Mouse (Mus musculus) telencephalon, adult 2 months (tissue): Measurements from ENCODE around the gene Olfr352.

Source experiments
- DNase-seq: peaks from one replicate; pipeline ENCODE4 v3.0.0-alpha.2; 2011; ENCODE audit warnings: low read depth, low spot score

The Olfr352 gene

DNA sequence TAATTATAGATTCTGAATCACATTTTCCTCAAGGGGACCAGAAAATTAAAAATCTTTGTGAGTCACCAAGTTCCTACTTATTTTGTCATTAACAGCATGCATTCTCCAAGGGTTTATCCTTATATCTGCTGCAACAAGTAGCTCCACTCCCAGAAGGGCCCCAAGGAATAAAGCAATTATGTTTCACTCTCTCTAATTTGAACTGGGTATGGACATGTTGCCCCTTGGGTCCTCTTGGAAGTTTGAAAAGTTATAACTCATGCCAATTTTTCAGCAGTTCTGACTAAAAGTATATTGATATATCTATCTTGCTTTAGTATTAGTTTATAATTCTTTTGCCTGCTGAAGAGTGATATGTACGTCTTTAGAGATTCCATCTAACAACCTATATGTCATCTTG, at the start of gene Olfr352:
Gene Olfr352, plus strand, starts transcription at position 301 of the 400 bp plus-strand sequence.
- no peak for DNase-seq

- no peak for DNase-seq
Observed at GRCm38 (mm10) chr2:36846010-36846409, 22.2 kb upstream of the Olfr352 start, which contains the start of gene Olfr350. Gene Olfr350, plus strand, starts transcription at chr2:36846310.

DNA sequence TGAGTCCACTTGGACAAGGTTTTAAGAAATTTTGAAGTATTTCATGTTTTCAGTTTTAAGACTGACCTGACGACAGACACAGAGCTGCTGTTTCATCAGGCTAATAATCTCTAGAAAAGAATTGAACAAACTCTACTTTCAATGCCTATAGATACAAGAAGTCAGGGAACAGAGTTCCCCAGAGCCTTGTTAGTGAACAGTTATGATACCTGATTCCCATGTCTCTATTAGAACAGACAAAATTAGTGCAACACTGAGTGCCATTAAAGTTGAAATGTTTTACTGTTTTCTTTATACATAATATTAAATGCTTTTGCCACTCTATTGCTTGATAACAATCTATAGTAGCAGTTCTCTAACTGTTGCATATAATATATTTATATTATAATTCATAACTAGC, 5.7 kb upstream of the Olfr352 start, which contains the start of gene Olfr351:
Gene Olfr351, minus strand, starts transcription at position 101 of the 400 bp plus-strand sequence.
- DNase-seq, result no peak

DNA sequence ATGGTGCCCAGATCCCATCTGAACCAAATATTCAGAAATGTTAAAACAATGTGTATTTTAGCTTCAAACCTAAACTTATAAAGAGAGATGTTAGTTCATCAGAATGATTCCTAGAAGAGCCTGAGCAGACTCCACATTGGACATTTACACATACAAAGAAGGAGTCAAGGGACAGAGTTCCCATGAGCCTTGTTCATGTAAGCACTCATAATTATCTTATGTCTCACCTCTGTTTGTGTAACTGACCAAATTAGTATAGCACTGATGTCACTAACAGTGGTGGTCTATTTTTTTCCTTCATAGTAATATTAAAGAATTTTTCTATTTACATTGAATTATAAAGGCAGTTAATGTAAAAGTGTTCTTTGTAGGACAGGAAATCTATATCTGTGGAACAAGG, 24.6 kb downstream of the Olfr352 start, which contains the start of gene Olfr353:
Gene Olfr353, minus strand, starts transcription at position 101 of the 400 bp plus-strand sequence.
- DNase-seq, result no peak

- DNase-seq, result no peak
Observed at GRCm38 (mm10) chr2:36897114-36897513, 28.9 kb downstream of the Olfr352 start.

GRCm38 (mm10) chr2:36905380-36905779, 37.1 kb downstream of the Olfr352 start, which contains the start of gene Olfr354:
Gene Olfr354, plus strand, starts transcription at chr2:36905680.
- DNase-seq, result no peak
